Mouse (Mus musculus): ENCODE results near the gene Vmn1r200.
"Not testable (repeated sequence)": the region's sequence is repeated elsewhere in the genome, so short reads cannot be mapped to it uniquely, and the experiment has no call there.

Gene Vmn1r200

GRCm38 (mm10) chr13:22390073-22390472 lies at the start of gene Vmn1r200:
Gene Vmn1r200 (plus strand): TSS chr13:22390373.
- in situ Hi-C loops (cut with MboI; ENCODE audit: low sequenced_read_pairs), result no loop called here

DNA sequence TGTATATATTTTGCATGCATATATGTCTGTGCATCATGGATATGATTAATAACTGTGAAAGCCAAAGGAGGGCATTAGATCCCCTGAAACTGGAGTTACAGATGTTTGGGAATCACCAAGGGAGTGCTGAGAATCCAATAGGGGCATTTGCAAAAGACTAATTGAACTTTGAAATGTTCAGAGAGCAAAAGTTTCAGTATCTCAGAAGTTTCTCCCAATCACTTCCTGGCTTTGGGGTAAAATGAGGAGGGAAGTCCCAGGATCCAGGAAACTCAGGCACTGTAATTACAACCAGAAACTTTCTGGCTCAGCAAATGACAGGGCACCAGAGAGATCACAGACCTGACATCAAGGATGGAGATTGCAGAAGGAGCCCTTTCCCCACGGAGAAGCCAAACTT lies 40.1 kb upstream of the Vmn1r200 start, which contains the start of gene Vmn1r198:
Vmn1r198 (plus strand) TSS at position 301 of the 400 bp plus-strand sequence.
- in situ Hi-C loops (cut with MboI; ENCODE audit: low sequenced_read_pairs), result no loop called here

- in situ Hi-C loops (cut with MboI; ENCODE audit: low sequenced_read_pairs), result no loop called here
These were observed 39.4 kb upstream of the Vmn1r200 start for GRCm38 (mm10) chr13:22350813-22351212.

GRCm38 (mm10) chr13:22379518-22379917 lies 10.7 kb upstream of the Vmn1r200 start, which contains the start of gene Vmn1r199:
Gene Vmn1r199 (plus strand): TSS chr13:22379818.
- in situ Hi-C loops (cut with MboI; ENCODE audit: low sequenced_read_pairs), result no loop called here

- in situ Hi-C loops (cut with MboI; ENCODE audit: low sequenced_read_pairs), result not testable (repeated sequence)
These were observed 9.0 kb upstream of the Vmn1r200 start for GRCm38 (mm10) chr13:22381128-22381527.

- in situ Hi-C loops (cut with MboI; ENCODE audit: low sequenced_read_pairs), result no loop called here
These were observed 6.8 kb upstream of the Vmn1r200 start for GRCm38 (mm10) chr13:22383401-22383800.

DNA sequence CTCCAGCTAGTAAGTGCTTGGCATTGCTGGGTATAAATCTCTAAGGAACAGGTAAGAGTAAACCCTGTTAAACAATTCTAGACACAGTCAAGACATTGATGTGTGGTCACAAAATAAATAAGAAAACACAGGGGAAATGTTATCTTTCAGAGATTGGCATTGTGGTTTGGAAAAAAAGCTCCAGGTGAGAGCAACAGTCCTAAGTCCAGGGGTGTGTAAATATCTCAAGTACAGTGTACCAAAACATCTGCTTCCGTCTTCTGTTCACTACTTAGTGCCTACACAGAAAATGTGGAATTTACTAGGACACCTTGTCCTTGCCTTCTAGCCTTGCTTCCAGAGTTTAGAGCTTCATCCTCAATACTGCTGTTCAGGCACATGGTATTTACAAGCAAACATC lies 3.1 kb upstream of the Vmn1r200 start:
- in situ Hi-C loops (cut with MboI; ENCODE audit: low sequenced_read_pairs), result no loop called here

DNA sequence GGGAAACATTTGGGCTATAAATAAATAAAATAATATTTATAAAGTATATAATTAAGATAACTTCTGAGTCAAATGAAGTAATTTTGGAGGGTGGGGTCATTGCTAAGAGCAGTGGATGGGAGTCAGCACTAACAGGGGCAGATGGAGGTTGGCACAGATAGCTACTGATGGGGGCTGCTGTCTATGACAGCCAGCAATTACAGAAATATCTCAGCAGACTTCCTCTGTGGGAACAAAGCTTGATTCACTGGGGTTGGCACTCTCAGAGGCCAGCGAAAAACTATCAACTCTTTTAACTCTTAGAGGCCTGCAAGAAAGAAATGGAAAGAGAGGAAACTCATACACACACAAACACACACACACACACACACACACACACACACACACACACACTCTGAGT lies 12.8 kb downstream of the Vmn1r200 start:
- in situ Hi-C loops (cut with MboI; ENCODE audit: low sequenced_read_pairs), result no loop called here
